Mouse (Mus musculus) C2C12 (cell line): ENCODE results near the gene Vmn2r108.

Source experiments
- CEBPB ChIP-seq: IDR thresholded peaks from one replicate; pipeline ENCODE4 v1.6.1; 2011; ENCODE audit warnings: low read depth, mild to moderate bottlenecking, control low read depth, moderate library complexity
- CTCF ChIP-seq: IDR thresholded peaks from one replicate; pipeline ENCODE4 v1.5.1; 2011; ENCODE audit not compliant: control insufficient read depth, insufficient read depth, insufficient read length
- MYOG ChIP-seq: IDR thresholded peaks from one replicate; pipeline ENCODE4 v1.6.1; 2011; ENCODE audit not compliant: control insufficient read depth, insufficient read length; ENCODE audit errors: extremely low read depth
- USF1 ChIP-seq: IDR thresholded peaks from one replicate; pipeline ENCODE4 v1.6.1; 2011; ENCODE audit warnings: low read depth, mild to moderate bottlenecking, control low read depth, moderate library complexity

GRCm38 (mm10) chr17:20497858-20498257 lies 16.7 kb upstream of the Vmn2r108 start, which contains the start of gene Vmn1r225:
- no peak for TF ChIP-seq CTCF
- no peak for TF ChIP-seq CEBPB
- TF ChIP-seq USF1: no peak
- no peak for TF ChIP-seq MYOG
